Mouse (Mus musculus): ENCODE measurements around the gene Adgrl4. TPM values are rescaled to one million over a fixed set of nuclear protein-coding genes. Genes with fewer than 3 reads are reported as not detected.

Adgrl4 gene
- polyA plus RNA-seq, 1 experiment = 0.30 TPM

DNA sequence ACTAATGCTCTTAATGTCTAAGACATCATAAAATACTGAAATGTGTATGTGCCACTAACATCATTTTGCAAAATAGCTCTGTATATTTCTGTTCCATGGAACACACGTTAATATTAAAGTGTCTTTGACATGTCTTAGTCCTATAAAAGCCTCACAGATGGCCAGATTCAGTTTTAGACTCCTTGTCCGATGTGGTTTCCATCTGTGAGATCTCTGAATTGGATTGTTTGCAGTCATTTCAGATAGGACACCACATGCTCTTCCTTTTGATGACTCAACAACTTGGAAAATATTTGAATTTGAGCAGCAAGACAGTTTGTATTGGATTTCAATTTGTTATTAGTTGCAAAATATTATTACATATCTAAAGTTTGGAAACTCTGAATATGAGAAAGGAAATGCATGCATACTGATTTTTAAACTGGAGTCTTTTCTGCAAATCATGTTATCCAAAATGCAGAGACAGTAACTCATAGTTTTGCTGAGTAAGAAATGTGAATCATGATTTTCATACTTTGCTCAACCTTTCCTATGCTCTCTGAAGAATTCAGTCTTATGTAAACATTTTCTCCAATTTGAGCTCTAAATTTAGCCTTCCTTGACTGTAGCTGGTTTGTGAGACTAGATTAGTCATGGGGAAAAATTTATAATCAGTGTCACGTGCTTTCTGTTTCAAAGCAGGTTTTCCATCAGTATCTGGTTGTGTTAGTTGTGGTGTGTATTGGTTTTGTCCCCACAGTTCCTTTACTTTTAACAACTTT, 21.9 kb downstream of the Adgrl4 start:
- Histone ChIP-seq H3K4me3 (replicated peaks) (no peak overlapping the region), H3K9me3 (no peaks in the 10 kb centered on the region), H3K4me1 (no peaks in the 10 kb centered on the region), H3K36me3 (replicated peaks; ENCODE audit: low read length) (no peaks in the 10 kb centered on the region), H3K27me3 (replicated peaks) (no peaks in the 10 kb centered on the region)
- TF ChIP-seq FLI1 (IDR thresholded peaks at IDR 0.05; ENCODE audit: low read length) = no peak
- TF ChIP-seq GATA1 (IDR thresholded peaks at IDR 0.05; ENCODE audit: borderline replicate concordance, low read length) = no peak

DNA sequence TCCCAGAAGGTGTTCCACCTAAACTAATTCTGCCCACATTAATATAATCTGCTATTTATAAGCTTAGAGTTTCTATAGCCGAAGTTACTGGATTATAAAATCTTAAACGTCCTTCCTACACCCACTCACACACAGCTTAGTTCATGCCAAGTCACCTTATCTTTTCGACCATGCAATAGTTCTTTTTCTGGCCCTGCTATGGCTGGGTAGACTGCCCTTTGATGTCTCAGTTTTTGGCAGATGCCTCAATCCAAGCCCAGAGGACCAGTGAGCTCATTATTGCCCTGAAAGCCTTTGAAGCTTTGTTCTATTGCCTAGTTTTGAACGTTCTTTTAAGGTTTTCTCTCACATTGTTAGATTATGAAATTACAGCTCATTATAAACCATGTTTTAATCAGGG, 27.5 kb downstream of the Adgrl4 start:
- Histone ChIP-seq H3K9me3 (no peaks in the 10 kb centered on the region), H3K4me3 (replicated peaks) (no peak overlapping the region), H3K36me3 (replicated peaks; ENCODE audit: low read length) (no peaks in the 10 kb centered on the region), H3K27me3 (replicated peaks) (no peaks in the 10 kb centered on the region), H3K4me1 (no peaks in the 10 kb centered on the region; the same call in 1 of the 2 replicates)
- TF ChIP-seq FLI1 (IDR thresholded peaks at IDR 0.05; ENCODE audit: low read length) (no peak), GATA1 (IDR thresholded peaks at IDR 0.05; ENCODE audit: borderline replicate concordance, low read length) (no peak)

DNA sequence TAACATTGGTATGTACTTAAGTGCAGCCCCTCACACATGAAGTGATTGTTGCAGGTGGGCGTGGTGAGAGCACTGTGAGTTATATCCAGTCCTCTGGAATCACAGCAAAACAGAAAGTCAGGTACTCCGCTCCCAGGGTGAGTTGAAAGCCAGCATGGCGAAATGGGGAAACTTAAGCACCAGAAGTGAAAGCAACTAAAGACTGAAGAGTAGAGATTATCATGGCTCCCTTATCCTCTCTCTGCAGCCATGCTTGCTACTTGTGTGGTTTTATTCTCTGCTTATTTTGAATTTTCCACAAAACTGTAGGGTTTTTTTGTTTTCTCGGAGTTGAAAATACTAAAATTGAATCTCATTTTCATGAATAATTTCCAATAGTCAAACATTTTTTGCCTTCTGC, 51.2 kb downstream of the Adgrl4 start:
- no peaks in the 10 kb centered on the region for H3K36me3 ChIP-seq (replicated peaks; ENCODE audit: low read length)
- no peaks in the 10 kb centered on the region for H3K4me1 ChIP-seq
- TF ChIP-seq FLI1 (IDR thresholded peaks at IDR 0.05; ENCODE audit: low read length) = no peak
- no peak for TF ChIP-seq GATA1 (IDR thresholded peaks at IDR 0.05; ENCODE audit: borderline replicate concordance, low read length)

DNA sequence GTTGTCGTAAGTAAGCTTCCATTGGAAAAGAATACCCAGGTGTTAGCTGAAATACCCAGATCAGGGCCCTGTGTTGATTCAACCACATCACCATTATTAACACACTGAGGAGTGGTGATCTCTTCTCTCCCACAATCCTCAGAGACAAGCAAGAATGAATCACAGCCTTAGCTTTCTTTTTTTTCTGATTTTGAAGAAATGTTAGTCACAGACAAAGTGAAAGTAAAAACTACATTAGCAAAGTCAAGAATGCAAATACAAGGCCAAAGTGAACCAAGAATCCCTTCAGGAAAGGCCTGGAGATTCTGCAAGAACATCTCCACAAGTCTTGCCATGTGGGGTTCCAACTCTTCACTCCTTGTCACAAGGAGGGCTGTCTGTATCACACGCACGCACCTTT, 67.9 kb downstream of the Adgrl4 start:
- Histone ChIP-seq H3K27me3 (replicated peaks) (no peaks in the 10 kb centered on the region), H3K9me3 (no peaks in the 10 kb centered on the region), H3K4me3 (replicated peaks) (no peak overlapping the region), H3K4me1 (no peaks in the 10 kb centered on the region), H3K36me3 (replicated peaks; ENCODE audit: low read length) (no peaks in the 10 kb centered on the region)
- TF ChIP-seq GATA1 (IDR thresholded peaks at IDR 0.05; ENCODE audit: borderline replicate concordance, low read length) (no peak), FLI1 (IDR thresholded peaks at IDR 0.05; ENCODE audit: low read length) (no peak)

More for the DNA sequence above, 51.2 kb downstream of the Adgrl4 start:
- Histone ChIP-seq H3K27me3 (replicated peaks) (no peaks in the 10 kb centered on the region), H3K4me3 (replicated peaks) (no peak overlapping the region), H3K9me3 (no peaks in the 10 kb centered on the region)

DNA sequence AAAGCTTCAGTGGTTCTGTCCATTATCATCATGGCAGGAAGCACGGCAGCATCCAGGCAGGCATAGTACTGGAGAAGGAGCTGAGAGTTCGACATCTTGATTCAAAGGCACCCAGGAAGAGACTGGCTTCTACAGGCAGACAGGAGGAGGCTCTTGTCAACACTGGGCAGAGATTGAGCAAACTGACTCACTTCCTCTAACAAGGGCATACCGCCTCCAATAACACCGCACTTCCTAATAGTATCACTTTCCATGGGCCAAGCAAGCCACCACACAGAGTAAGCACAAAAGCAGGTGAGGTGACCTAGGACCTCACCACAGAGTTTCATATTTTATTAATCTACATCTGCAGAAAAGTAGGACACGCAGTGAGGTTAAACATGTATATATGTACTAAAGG, 73.5 kb downstream of the Adgrl4 start:
- Histone ChIP-seq H3K9me3 (no peaks in the 10 kb centered on the region), H3K36me3 (replicated peaks; ENCODE audit: low read length) (no peaks in the 10 kb centered on the region), H3K4me3 (replicated peaks) (no peak overlapping the region), H3K4me1 (no peaks in the 10 kb centered on the region), H3K27me3 (replicated peaks) (no peaks in the 10 kb centered on the region)
- TF ChIP-seq FLI1 (IDR thresholded peaks at IDR 0.05; ENCODE audit: low read length) (no peak), GATA1 (IDR thresholded peaks at IDR 0.05; ENCODE audit: borderline replicate concordance, low read length) (no peak)

DNA sequence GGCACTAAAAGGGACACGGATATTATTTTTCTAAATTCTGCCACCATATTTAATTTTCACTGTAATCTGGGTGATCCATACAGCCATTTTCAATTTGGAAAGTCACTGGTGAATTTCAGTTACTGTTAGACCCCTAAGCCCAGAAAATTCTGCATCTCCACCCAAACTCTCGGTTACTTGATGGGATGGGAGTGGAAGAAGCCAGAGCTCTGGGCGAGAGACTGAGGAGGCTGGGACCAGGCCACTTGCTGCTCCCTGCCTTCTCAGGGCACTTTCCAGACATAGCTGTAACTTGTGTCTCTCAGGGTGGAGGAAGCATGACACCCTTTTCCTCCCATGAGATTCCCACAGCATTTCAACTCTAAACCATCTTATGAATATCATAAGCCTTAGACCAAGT, 109.5 kb downstream of the Adgrl4 start:
- H3K4me3 ChIP-seq (replicated peaks) = no peak overlapping the region
- H3K9me3 ChIP-seq = no peaks in the 10 kb centered on the region
- no peaks in the 10 kb centered on the region for H3K36me3 ChIP-seq (replicated peaks; ENCODE audit: low read length)
- H3K27me3 ChIP-seq (replicated peaks) = no peaks in the 10 kb centered on the region
- TF ChIP-seq FLI1 (IDR thresholded peaks at IDR 0.05; ENCODE audit: low read length) (no peak), GATA1 (IDR thresholded peaks at IDR 0.05; ENCODE audit: borderline replicate concordance, low read length) (no peak)
- no peaks in the 10 kb centered on the region for H3K4me1 ChIP-seq

DNA sequence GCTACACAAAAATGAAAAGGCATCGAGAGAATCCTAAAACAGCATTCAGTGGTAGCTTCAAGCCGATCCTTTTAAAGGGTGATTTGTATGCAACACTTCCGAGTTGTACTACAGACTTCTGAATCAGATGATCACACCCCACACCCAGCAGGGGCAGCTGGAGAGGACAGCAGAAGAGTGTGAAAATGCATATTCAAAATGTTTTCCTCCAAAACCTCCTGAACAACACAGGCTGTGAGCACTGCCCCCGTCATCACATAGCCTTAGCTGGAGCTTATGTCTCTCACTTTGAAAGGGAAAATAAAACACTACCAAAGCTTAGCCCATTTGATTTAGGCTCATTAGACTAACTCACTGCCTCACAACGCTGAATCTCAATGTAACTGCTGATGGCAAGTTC, 113.3 kb downstream of the Adgrl4 start:
- no peaks in the 10 kb centered on the region for H3K36me3 ChIP-seq (replicated peaks; ENCODE audit: low read length)
- H3K4me1 ChIP-seq = no peaks in the 10 kb centered on the region
- no peaks in the 10 kb centered on the region for H3K9me3 ChIP-seq
- TF ChIP-seq GATA1 (IDR thresholded peaks at IDR 0.05; ENCODE audit: borderline replicate concordance, low read length) (no peak), FLI1 (IDR thresholded peaks at IDR 0.05; ENCODE audit: low read length) (no peak)
- H3K27me3 ChIP-seq (replicated peaks) = no peaks in the 10 kb centered on the region
- no peak overlapping the region for H3K4me3 ChIP-seq (replicated peaks)

DNA sequence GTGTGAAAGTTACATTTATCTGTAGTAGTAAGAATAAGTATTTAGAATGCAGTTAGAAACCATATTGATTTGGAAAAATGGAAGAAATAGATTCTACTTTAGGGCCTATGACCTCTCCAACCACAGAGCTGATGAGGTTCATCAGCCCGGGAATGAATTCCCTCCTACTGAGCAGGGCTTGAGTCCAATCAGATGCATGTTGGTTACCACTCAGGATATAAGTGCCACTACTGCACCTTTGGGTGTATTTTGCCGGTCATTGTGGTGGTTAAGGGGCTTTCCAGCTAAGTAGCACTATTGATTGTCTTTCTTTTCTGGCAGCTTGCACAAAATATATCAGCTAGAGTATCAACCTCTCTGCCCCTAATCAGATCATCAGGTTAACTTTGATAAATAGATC, 118.9 kb downstream of the Adgrl4 start:
- Histone ChIP-seq H3K36me3 (replicated peaks; ENCODE audit: low read length) (no peaks in the 10 kb centered on the region), H3K4me3 (replicated peaks) (no peak overlapping the region), H3K9me3 (no peaks in the 10 kb centered on the region), H3K4me1 (no peaks in the 10 kb centered on the region), H3K27me3 (replicated peaks) (no peaks in the 10 kb centered on the region)
- no peak for TF ChIP-seq FLI1 (IDR thresholded peaks at IDR 0.05; ENCODE audit: low read length)
- TF ChIP-seq GATA1 (IDR thresholded peaks at IDR 0.05; ENCODE audit: borderline replicate concordance, low read length) = no peak

DNA sequence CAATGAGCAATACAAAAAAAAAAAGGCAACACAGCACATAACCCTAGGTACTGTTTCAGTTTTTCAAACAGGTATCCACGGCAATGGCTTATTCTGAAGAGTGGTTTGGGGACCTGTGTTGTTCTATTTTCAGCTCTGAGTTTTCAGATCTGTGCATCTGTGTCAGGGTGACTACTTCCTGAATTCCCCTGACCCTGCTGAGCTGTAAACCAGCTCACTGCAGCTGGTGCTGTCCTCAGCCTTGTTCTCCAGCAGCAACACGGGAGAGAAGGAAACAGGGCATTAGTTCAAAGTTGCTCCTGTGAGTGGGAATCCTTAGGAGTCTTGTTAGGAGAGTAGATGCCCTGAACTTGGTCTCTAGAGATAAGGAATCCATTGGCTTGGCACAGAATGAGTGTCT, 119.4 kb downstream of the Adgrl4 start:
- no peaks in the 10 kb centered on the region for H3K36me3 ChIP-seq (replicated peaks; ENCODE audit: low read length)

DNA sequence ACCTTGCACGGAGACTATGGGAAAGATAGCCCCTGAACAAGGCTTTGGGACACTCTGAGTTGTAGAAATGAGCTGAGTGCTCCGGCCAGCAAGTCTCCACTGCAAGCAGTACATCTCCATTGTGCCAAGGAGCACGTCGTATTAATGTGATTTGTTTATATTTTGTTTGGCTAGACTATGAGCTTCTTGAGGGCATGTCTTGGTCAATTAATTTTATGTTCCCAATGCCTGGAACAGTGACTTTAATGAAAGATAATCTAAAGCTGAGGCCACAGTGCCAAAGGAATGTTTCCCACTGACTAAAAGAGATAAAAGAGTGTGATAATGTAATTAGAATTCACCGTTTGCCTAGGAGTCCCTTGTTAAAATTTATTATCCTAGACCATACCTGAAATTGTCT, 119.9 kb downstream of the Adgrl4 start:
- no peaks in the 10 kb centered on the region for H3K9me3 ChIP-seq
- H3K4me3 ChIP-seq (replicated peaks) = no peak overlapping the region
- H3K27me3 ChIP-seq (replicated peaks) = no peaks in the 10 kb centered on the region
- H3K36me3 ChIP-seq (replicated peaks; ENCODE audit: low read length) = no peaks in the 10 kb centered on the region
- TF ChIP-seq FLI1 (IDR thresholded peaks at IDR 0.05; ENCODE audit: low read length) (no peak), GATA1 (IDR thresholded peaks at IDR 0.05; ENCODE audit: borderline replicate concordance, low read length) (no peak)
- no peaks in the 10 kb centered on the region for H3K4me1 ChIP-seq

More for the DNA sequence above, 119.4 kb downstream of the Adgrl4 start:
- Histone ChIP-seq H3K27me3 (replicated peaks) (no peaks in the 10 kb centered on the region), H3K9me3 (no peaks in the 10 kb centered on the region), H3K4me1 (no peaks in the 10 kb centered on the region), H3K4me3 (replicated peaks) (no peak overlapping the region)
- TF ChIP-seq FLI1 (IDR thresholded peaks at IDR 0.05; ENCODE audit: low read length) (no peak), GATA1 (IDR thresholded peaks at IDR 0.05; ENCODE audit: borderline replicate concordance, low read length) (no peak)
